Mouse (Mus musculus): ENCODE data around the gene Lgmn. TPM values are rescaled to one million over a fixed set of nuclear protein-coding genes. Genes with fewer than 3 reads are reported as not detected.

Gene Lgmn
- polyA plus RNA-seq, 1 experiment from 2014 or later: 65.4 TPM

- ATAC-seq (ENCODE audit: low FRiP score): no peak
- Histone ChIP-seq H3K4me3 (ENCODE audit: low read depth, low read length) (no peak overlapping the region), H3K9ac (ENCODE audit: low read depth, low read length) (no peak overlapping the region), H3K27me3 (ENCODE audit: control insufficient read depth, insufficient read depth, low read length) (no peaks in the 10 kb centered on the region), H3K4me1 (replicated peaks; ENCODE audit: control insufficient read depth, insufficient read depth, low read length) (no peaks in the 10 kb centered on the region), H3K4me2 (replicated peaks; ENCODE audit: low read depth, low read length) (no peak overlapping the region), H3K9me3 (ENCODE audit: control insufficient read depth, low read length) (no peaks in the 10 kb centered on the region), H3K36me3 (ENCODE audit: control insufficient read depth, insufficient read depth, low read length) (no peaks in the 10 kb centered on the region), H3K27ac (ENCODE audit: low read depth, low read length) (no peak overlapping the region)
- WGBS: 85% methylated on average over 14 of the region's 14 CpGs
- DNase-seq (ENCODE audit: low spot score): no peak
Measured at GRCm38 (mm10) chr12:102368556-102368955, 71.1 kb downstream of the Lgmn start.

GRCm38 (mm10) chr12:102368066-102368465, 71.5 kb downstream of the Lgmn start:
- ATAC-seq (ENCODE audit: low FRiP score) (no peak), DNase-seq (ENCODE audit: low spot score) (no peak)
- H3K27ac ChIP-seq (ENCODE audit: low read depth, low read length): no peak overlapping the region
- no peaks in the 10 kb centered on the region for H3K9me3 ChIP-seq (ENCODE audit: control insufficient read depth, low read length)
- no peaks in the 10 kb centered on the region for H3K36me3 ChIP-seq (ENCODE audit: control insufficient read depth, insufficient read depth, low read length)
- no peaks in the 10 kb centered on the region for H3K27me3 ChIP-seq (ENCODE audit: control insufficient read depth, insufficient read depth, low read length)
- no peaks in the 10 kb centered on the region for H3K4me1 ChIP-seq (replicated peaks; ENCODE audit: control insufficient read depth, insufficient read depth, low read length)
- WGBS: 81% methylated on average over 7 of the region's 7 CpGs
- no peak overlapping the region for H3K4me2 ChIP-seq (replicated peaks; ENCODE audit: low read depth, low read length)
- no peak overlapping the region for H3K9ac ChIP-seq (ENCODE audit: low read depth, low read length)
- H3K4me3 ChIP-seq (ENCODE audit: low read depth, low read length): no peak overlapping the region

- no peaks in the 10 kb centered on the region for H3K36me3 ChIP-seq (ENCODE audit: control insufficient read depth, insufficient read depth, low read length)
- H3K27me3 ChIP-seq (ENCODE audit: control insufficient read depth, insufficient read depth, low read length): no peaks in the 10 kb centered on the region
- no peaks in the 10 kb centered on the region for H3K4me1 ChIP-seq (replicated peaks; ENCODE audit: control insufficient read depth, insufficient read depth, low read length)
- no peak for DNase-seq (ENCODE audit: low spot score)
- ATAC-seq (ENCODE audit: low FRiP score): no peak
- no peak overlapping the region for H3K4me2 ChIP-seq (replicated peaks; ENCODE audit: low read depth, low read length)
- 58% methylated on average over 3 of the region's 3 CpGs for WGBS
- H3K27ac ChIP-seq (ENCODE audit: low read depth, low read length): no peak overlapping the region
- H3K4me3 ChIP-seq (ENCODE audit: low read depth, low read length): no peak overlapping the region
- H3K9me3 ChIP-seq (ENCODE audit: control insufficient read depth, low read length): no peaks in the 10 kb centered on the region
- H3K9ac ChIP-seq (ENCODE audit: low read depth, low read length): no peak overlapping the region
Measured at GRCm38 (mm10) chr12:102367075-102367474, 72.5 kb downstream of the Lgmn start.

- ATAC-seq (ENCODE audit: low FRiP score) (no peak), DNase-seq (ENCODE audit: low spot score) (no peak)
- Histone ChIP-seq H3K36me3 (ENCODE audit: control insufficient read depth, insufficient read depth, low read length) (no peaks in the 10 kb centered on the region), H3K27me3 (ENCODE audit: control insufficient read depth, insufficient read depth, low read length) (no peaks in the 10 kb centered on the region), H3K4me3 (ENCODE audit: low read depth, low read length) (no peak overlapping the region), H3K4me2 (replicated peaks; ENCODE audit: low read depth, low read length) (no peak overlapping the region), H3K27ac (ENCODE audit: low read depth, low read length) (no peak overlapping the region), H3K9ac (ENCODE audit: low read depth, low read length) (no peak overlapping the region), H3K9me3 (ENCODE audit: control insufficient read depth, low read length) (no peaks in the 10 kb centered on the region), H3K4me1 (replicated peaks; ENCODE audit: control insufficient read depth, insufficient read depth, low read length) (no peaks in the 10 kb centered on the region)
- 90% methylated on average over 9 of the region's 9 CpGs for WGBS
Measured at GRCm38 (mm10) chr12:102366126-102366816, 73.3 kb downstream of the Lgmn start.

GRCm38 (mm10) chr12:102365016-102365415, 74.6 kb downstream of the Lgmn start:
- DNase-seq (ENCODE audit: low spot score) (no peak), ATAC-seq (ENCODE audit: low FRiP score) (no peak)
- Histone ChIP-seq H3K27ac (ENCODE audit: low read depth, low read length) (no peak overlapping the region), H3K4me2 (replicated peaks; ENCODE audit: low read depth, low read length) (no peak overlapping the region), H3K36me3 (ENCODE audit: control insufficient read depth, insufficient read depth, low read length) (no peaks in the 10 kb centered on the region), H3K9ac (ENCODE audit: low read depth, low read length) (no peak overlapping the region), H3K4me1 (replicated peaks; ENCODE audit: control insufficient read depth, insufficient read depth, low read length) (no peaks in the 10 kb centered on the region), H3K9me3 (ENCODE audit: control insufficient read depth, low read length) (no peaks in the 10 kb centered on the region), H3K4me3 (ENCODE audit: low read depth, low read length) (no peak overlapping the region), H3K27me3 (ENCODE audit: control insufficient read depth, insufficient read depth, low read length) (no peaks in the 10 kb centered on the region)
- WGBS: 95% methylated on average over 7 of the region's 7 CpGs

GRCm38 (mm10) chr12:102361189-102362161, 78.1 kb downstream of the Lgmn start:
- Histone ChIP-seq H3K4me1 (replicated peaks; ENCODE audit: control insufficient read depth, insufficient read depth, low read length) (no peaks in the 10 kb centered on the region), H3K27ac (ENCODE audit: low read depth, low read length) (no peak overlapping the region), H3K9me3 (ENCODE audit: control insufficient read depth, low read length) (no peaks in the 10 kb centered on the region), H3K27me3 (ENCODE audit: control insufficient read depth, insufficient read depth, low read length) (no peaks in the 10 kb centered on the region), H3K4me3 (ENCODE audit: low read depth, low read length) (no peak overlapping the region), H3K36me3 (ENCODE audit: control insufficient read depth, insufficient read depth, low read length) (no peaks in the 10 kb centered on the region), H3K4me2 (replicated peaks; ENCODE audit: low read depth, low read length) (no peak overlapping the region), H3K9ac (ENCODE audit: low read depth, low read length) (no peak overlapping the region)
- DNase-seq (ENCODE audit: low spot score) (no peak), ATAC-seq (ENCODE audit: low FRiP score) (no peak)
- WGBS: 88% methylated on average over 10 of the region's 10 CpGs

- Histone ChIP-seq H3K9ac (ENCODE audit: low read depth, low read length) (no peak overlapping the region), H3K4me3 (ENCODE audit: low read depth, low read length) (no peak overlapping the region), H3K27me3 (ENCODE audit: control insufficient read depth, insufficient read depth, low read length) (no peaks in the 10 kb centered on the region), H3K36me3 (ENCODE audit: control insufficient read depth, insufficient read depth, low read length) (no peaks in the 10 kb centered on the region), H3K4me2 (replicated peaks; ENCODE audit: low read depth, low read length) (no peak overlapping the region), H3K4me1 (replicated peaks; ENCODE audit: control insufficient read depth, insufficient read depth, low read length) (no peaks in the 10 kb centered on the region), H3K27ac (ENCODE audit: low read depth, low read length) (no peak overlapping the region), H3K9me3 (ENCODE audit: control insufficient read depth, low read length) (no peaks in the 10 kb centered on the region)
- DNase-seq (ENCODE audit: low spot score) (no peak), ATAC-seq (ENCODE audit: low FRiP score) (no peak)
- WGBS: 91% methylated on average over 4 of the region's 4 CpGs
Measured at GRCm38 (mm10) chr12:102359390-102359789, 80.2 kb downstream of the Lgmn start.

GRCm38 (mm10) chr12:102356781-102357180, 82.8 kb downstream of the Lgmn start:
- ATAC-seq (ENCODE audit: low FRiP score) (no peak), DNase-seq (ENCODE audit: low spot score) (no peak)
- no peaks in the 10 kb centered on the region for H3K9me3 ChIP-seq (ENCODE audit: control insufficient read depth, low read length)
- H3K36me3 ChIP-seq (ENCODE audit: control insufficient read depth, insufficient read depth, low read length): no peaks in the 10 kb centered on the region
- no peak overlapping the region for H3K9ac ChIP-seq (ENCODE audit: low read depth, low read length)
- H3K4me3 ChIP-seq (ENCODE audit: low read depth, low read length): no peak overlapping the region
- no peaks in the 10 kb centered on the region for H3K27me3 ChIP-seq (ENCODE audit: control insufficient read depth, insufficient read depth, low read length)
- H3K4me2 ChIP-seq (replicated peaks; ENCODE audit: low read depth, low read length): no peak overlapping the region
- WGBS: 89% methylated on average over 1 of the region's 1 CpGs
- H3K27ac ChIP-seq (ENCODE audit: low read depth, low read length): no peak overlapping the region
- H3K4me1 ChIP-seq (replicated peaks; ENCODE audit: control insufficient read depth, insufficient read depth, low read length): no peaks in the 10 kb centered on the region

Data from hindbrain, embryonic 11.5 days (tissue).